Mouse (Mus musculus): Measurements from ENCODE around the gene Trdn.

DNA sequence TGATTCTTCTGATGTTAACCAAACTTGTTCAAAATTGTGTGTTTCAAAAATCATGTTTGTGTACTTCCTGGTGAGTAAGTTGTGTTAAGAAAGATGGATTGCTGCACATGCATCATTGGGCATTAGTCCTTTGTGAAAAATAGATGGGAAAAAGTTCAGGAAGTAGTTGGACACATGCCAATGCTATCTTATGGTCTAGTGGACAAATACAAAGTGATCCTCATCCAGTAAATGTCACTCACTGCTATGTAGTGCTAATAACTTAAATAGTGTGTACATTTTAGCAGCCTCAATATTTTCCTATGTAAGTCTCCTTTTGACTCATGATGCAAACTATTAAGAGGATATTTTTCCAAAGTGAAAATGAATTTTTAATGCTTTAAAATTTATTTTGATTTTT, 27.6 kb downstream of the Trdn start:
- TF ChIP-seq POLR2A (IDR thresholded peaks at IDR 0.05; ENCODE audit: low read depth, low read length) (no peak), CTCF (IDR thresholded peaks at IDR 0.05; ENCODE audit: extremely low read depth, insufficient read length, insufficient replicate concordance, low read depth, low read length) (no peak)

Data from small intestine, adult 2 months (tissue).